Comparison of ENCODE assay signal across 8 mouse cellular contexts in the genomic region with DNA sequence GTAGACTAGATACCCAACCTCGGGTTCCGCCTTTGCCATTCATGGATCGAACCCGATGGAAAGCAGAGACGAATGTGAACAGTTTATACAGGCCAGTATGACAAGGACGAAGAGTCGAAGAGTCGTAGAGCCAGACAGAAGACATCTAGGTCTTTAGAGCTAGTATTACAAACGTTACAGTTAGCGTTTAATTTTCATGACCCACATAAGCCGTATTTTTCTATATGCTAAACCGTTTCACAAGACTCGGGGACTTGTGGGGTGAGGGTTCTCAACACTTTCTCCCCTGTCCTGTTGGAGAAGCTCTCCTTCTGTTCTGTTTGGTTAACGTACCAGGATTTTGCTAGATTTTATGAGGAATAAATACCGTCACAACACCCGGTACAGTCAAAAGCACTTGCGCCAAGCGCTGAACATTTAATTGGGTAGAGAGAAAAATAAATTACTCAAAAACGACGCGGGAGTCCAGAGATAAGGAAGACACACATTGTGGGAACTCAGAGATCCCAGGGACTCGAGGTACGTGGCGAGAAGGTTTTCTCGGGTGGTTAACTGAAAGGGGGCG. TPM values are rescaled to one million over a fixed set of nuclear protein-coding genes. Genes with fewer than 3 reads are reported as not detected.
DNase-seq lines count a peak whose midpoint lies in the region; ATAC-seq and TF ChIP-seq lines count a peak whose summit lies in the region.

No protein-coding gene starts in this region.

- H3K27me3 ChIP-seq in kidney, embryonic 16.5 days (ENCODE audit: insufficient read depth, low read length), result peaks cover 5% of the 10 kb centered on the region; the same call in 1 of the 2 replicates
- no peaks in the 10 kb centered on the region for H3K27me3 ChIP-seq in hindbrain, embryonic 12.5 days
- no peaks in the 10 kb centered on the region; the same call in 1 of the 2 replicates for H3K27me3 ChIP-seq in midbrain, embryonic 14.5 days (ENCODE audit: control insufficient read depth, insufficient read depth, low read length)

- H3K9me3 ChIP-seq in kidney, embryonic 16.5 days (ENCODE audit: low read length), result no peaks in the 10 kb centered on the region
- H3K9me3 ChIP-seq in hindbrain, embryonic 12.5 days (replicated peaks), result no peaks in the 10 kb centered on the region
- no peaks in the 10 kb centered on the region for H3K9me3 ChIP-seq in midbrain, embryonic 14.5 days (ENCODE audit: control insufficient read depth, low read length)

- no peak for TF ChIP-seq POLR2A in cortical plate, adult 2 months (IDR thresholded peaks at IDR 0.05; ENCODE audit: extremely low read depth, insufficient read depth, low read length)

- no peak for DNase-seq in kidney, postnatal 25 days
- no peak for DNase-seq in midbrain, embryonic 14.5 days
- no peak for DNase-seq in embryo, embryonic 10 days (ENCODE audit: low spot score)
- no peak for DNase-seq in spleen, postnatal 10 days (ENCODE audit: low spot score in 2 of 2)
- DNase-seq in left cerebral cortex, adult 8-10 months (ENCODE audit: low spot score in 2 of 2), result no peak

- ATAC-seq in kidney, embryonic 16.5 days (ENCODE audit: low FRiP score, low TSS enrichment), result no peak
- ATAC-seq in hindbrain, embryonic 12.5 days (ENCODE audit: low FRiP score), result no peak
- ATAC-seq in midbrain, embryonic 14.5 days (ENCODE audit: low FRiP score, low TSS enrichment), result no peak

- peak overlapping the region; percentile 58 for H3K4me3 ChIP-seq in kidney, embryonic 16.5 days (ENCODE audit: low read length)
- peak overlapping the region; percentile 43 for H3K4me3 ChIP-seq in cortical plate, adult 2 months (ENCODE audit: insufficient read depth, low read length)
- H3K4me3 ChIP-seq in hindbrain, embryonic 12.5 days, result peak overlapping the region; percentile 50
- H3K4me3 ChIP-seq in midbrain, embryonic 14.5 days (replicated peaks; ENCODE audit: low read depth, low read length), result peak overlapping the region; percentile 45

- H3K4me2 ChIP-seq in kidney, embryonic 16.5 days (replicated peaks; ENCODE audit: low read depth, low read length), result peak overlapping the region; percentile 81
- peak overlapping the region; percentile 66 for H3K4me2 ChIP-seq in hindbrain, embryonic 12.5 days (replicated peaks)
- peak overlapping the region; percentile 82 for H3K4me2 ChIP-seq in midbrain, embryonic 14.5 days (ENCODE audit: low read length)

- TF ChIP-seq CTCF in cortical plate, adult 2 months (IDR thresholded peaks at IDR 0.05; ENCODE audit: extremely low read depth, insufficient read depth, low read length), result no peak

- H3K9ac ChIP-seq in kidney, embryonic 16.5 days (replicated peaks; ENCODE audit: low read length), result peak overlapping the region; percentile 54
- H3K9ac ChIP-seq in hindbrain, embryonic 12.5 days, result peak overlapping the region; percentile 49
- H3K9ac ChIP-seq in midbrain, embryonic 14.5 days (replicated peaks; ENCODE audit: low read length), result peak overlapping the region; percentile 52

- no peaks in the 10 kb centered on the region for H3K36me3 ChIP-seq in kidney, embryonic 16.5 days (ENCODE audit: insufficient read depth, low read length)
- no peaks in the 10 kb centered on the region for H3K36me3 ChIP-seq in hindbrain, embryonic 12.5 days
- no peaks in the 10 kb centered on the region for H3K36me3 ChIP-seq in midbrain, embryonic 14.5 days (ENCODE audit: control insufficient read depth, insufficient read depth, low read length)

- 4% methylated on average over 26 of the region's 26 CpGs for WGBS in kidney, embryonic 16.5 days
- WGBS in hindbrain, embryonic 12.5 days, result 3% methylated on average over 26 of the region's 26 CpGs
- 3% methylated on average over 26 of the region's 26 CpGs for WGBS in midbrain, embryonic 14.5 days

- H3K4me1 ChIP-seq in kidney, embryonic 16.5 days (ENCODE audit: insufficient read depth, low read length), result peaks cover 18% of the 10 kb centered on the region
- peaks cover 2% of the 10 kb centered on the region; the same call in 1 of the 2 replicates for H3K4me1 ChIP-seq in cortical plate, adult 2 months (ENCODE audit: control insufficient read depth, insufficient read depth, low read length)
- H3K4me1 ChIP-seq in hindbrain, embryonic 12.5 days, result peaks cover 6% of the 10 kb centered on the region
- H3K4me1 ChIP-seq in midbrain, embryonic 14.5 days (ENCODE audit: control insufficient read depth, insufficient read depth, low read length), result 0 out of 2 replicates have a peak, but pooled peaks cover 5% of the 10 kb centered on the region

- H3K27ac ChIP-seq in kidney, embryonic 16.5 days (ENCODE audit: low read length), result peak overlapping the region; percentile 75
- peak overlapping the region; percentile 75 for H3K27ac ChIP-seq in cortical plate, adult 2 months (ENCODE audit: insufficient read depth, low read length)
- peak overlapping the region; percentile 79 for H3K27ac ChIP-seq in hindbrain, embryonic 12.5 days
- peak overlapping the region; percentile 77 for H3K27ac ChIP-seq in midbrain, embryonic 14.5 days (replicated peaks; ENCODE audit: low read depth, low read length)

RNA-seq across cellular contexts. Expression of gene Ccdc184, which starts 13.7 kb away (rescaled TPM):
- polyA plus RNA-seq in kidney, embryonic 16.5 days (2015; fragmentation: Nextera tagmentation; extraction: Ambion mirVana), result 1.8 and 2.1 TPM in 2 replicates
- polyA plus RNA-seq in cortical plate, adult 2 months (2012; rRNA removed), result 22.6 and 23.0 TPM in 2 replicates
- polyA plus RNA-seq in hindbrain, embryonic 12.5 days (2016; fragmentation: Nextera tagmentation; extraction: Ambion mirVana), result 24.7 and 26.7 TPM in 2 replicates
- polyA plus RNA-seq in midbrain, embryonic 14.5 days (2014; fragmentation: Nextera tagmentation; extraction: Ambion mirVana), result 98.5 and 102 TPM in 2 replicates
- total RNA-seq in left cerebral cortex, adult 8-10 months (2022), result 10 to 100 TPM; 16.5 to 18.5 (median 18.2) TPM

RNA-seq across cellular contexts. Expression of gene Olfr288, which starts 14.7 kb away (rescaled TPM):
- polyA plus RNA-seq in kidney, embryonic 16.5 days (2015; fragmentation: Nextera tagmentation; extraction: Ambion mirVana), result not detected in 2 replicates
- 0.42 and 0.46 TPM in 2 replicates for polyA plus RNA-seq in cortical plate, adult 2 months (2012; rRNA removed)
- not detected in 2 replicates for polyA plus RNA-seq in hindbrain, embryonic 12.5 days (2016; fragmentation: Nextera tagmentation; extraction: Ambion mirVana)
- polyA plus RNA-seq in midbrain, embryonic 14.5 days (2014; fragmentation: Nextera tagmentation; extraction: Ambion mirVana), result not detected in 2 replicates
- under 1 TPM in 1 of 4 experiments, not detected in 3; 0.37 TPM for total RNA-seq in left cerebral cortex, adult 8-10 months (2022)

RNA-seq across cellular contexts. Expression of gene Asb8, which starts 15.2 kb away (rescaled TPM):
- 59.6 and 60.2 TPM in 2 replicates for polyA plus RNA-seq in kidney, embryonic 16.5 days (2015; fragmentation: Nextera tagmentation; extraction: Ambion mirVana)
- polyA plus RNA-seq in cortical plate, adult 2 months (2012; rRNA removed), result 66.5 and 69.5 TPM in 2 replicates
- 45.1 and 49.3 TPM in 2 replicates for polyA plus RNA-seq in hindbrain, embryonic 12.5 days (2016; fragmentation: Nextera tagmentation; extraction: Ambion mirVana)
- polyA plus RNA-seq in midbrain, embryonic 14.5 days (2014; fragmentation: Nextera tagmentation; extraction: Ambion mirVana), result 65.9 and 71.8 TPM in 2 replicates
- 10 to 100 TPM; 50.8 to 53.6 (median 51.9) TPM for total RNA-seq in left cerebral cortex, adult 8-10 months (2022)

RNA-seq across cellular contexts. Expression of gene Gm44579, which starts 40.1 kb away (rescaled TPM):
- not detected in 2 replicates for polyA plus RNA-seq in kidney, embryonic 16.5 days (2015; fragmentation: Nextera tagmentation; extraction: Ambion mirVana)
- 0.25 TPM in 1 of 2 replicates, not detected in the other for polyA plus RNA-seq in cortical plate, adult 2 months (2012; rRNA removed)
- polyA plus RNA-seq in hindbrain, embryonic 12.5 days (2016; fragmentation: Nextera tagmentation; extraction: Ambion mirVana), result not detected in 2 replicates
- polyA plus RNA-seq in midbrain, embryonic 14.5 days (2014; fragmentation: Nextera tagmentation; extraction: Ambion mirVana), result not detected in 2 replicates
- total RNA-seq in left cerebral cortex, adult 8-10 months (2022), result under 1 TPM in 2 of 4 experiments, not detected in 2; 0.17 to 0.35 TPM

RNA-seq across cellular contexts. Expression of gene Olfr287, which starts 40.2 kb away (rescaled TPM):
- not detected in 2 replicates for polyA plus RNA-seq in kidney, embryonic 16.5 days (2015; fragmentation: Nextera tagmentation; extraction: Ambion mirVana)
- polyA plus RNA-seq in cortical plate, adult 2 months (2012; rRNA removed), result 16.8 and 18.2 TPM in 2 replicates
- not detected in 2 replicates for polyA plus RNA-seq in hindbrain, embryonic 12.5 days (2016; fragmentation: Nextera tagmentation; extraction: Ambion mirVana)
- polyA plus RNA-seq in midbrain, embryonic 14.5 days (2014; fragmentation: Nextera tagmentation; extraction: Ambion mirVana), result 0.17 TPM in 1 of 2 replicates, not detected in the other
- total RNA-seq in left cerebral cortex, adult 8-10 months (2022), result 1 to 10 TPM; 4.2 to 4.9 (median 4.5) TPM
